Mouse (Mus musculus): ENCODE data around the gene Sik2. TPM values are rescaled to one million over a fixed set of nuclear protein-coding genes. Genes with fewer than 3 reads are reported as not detected.

The Sik2 gene
- total RNA-seq (2021), result 10 to 100 TPM; 21.8 to 21.9 TPM
- long read RNA-seq, experiment 1, partial matches to known transcripts, result 0 of 3 reads
- long read RNA-seq, experiment 1, other reads (novel, unspliced or antisense), result 3 of 3 reads
- long read RNA-seq, experiment 2, partial matches to known transcripts, result 0 of 2 reads
- long read RNA-seq, experiment 2, other reads (novel, unspliced or antisense), result 2 of 2 reads

- peak; percentile 80 to 87 for DNase-seq
- intact Hi-C loops (cut with DNase I), result loop anchor here (1.0 to 5.0 kb wide), 2 partner anchors 160 to 207 kb away; no protein-coding TSS in a partner anchor
Observed at GRCm38 (mm10) chr9:51008841-51009655, at the start of gene Sik2. Gene Sik2, minus strand, starts transcription at chr9:51009073.

GRCm38 (mm10) chr9:51056360-51057324, 47.8 kb upstream of the Sik2 start:
- DNase-seq, result no peak
- intact Hi-C loops (cut with DNase I), result no loop called here

GRCm38 (mm10) chr9:51052180-51052579, 43.3 kb upstream of the Sik2 start:
- DNase-seq, result no peak
- intact Hi-C loops (cut with DNase I), result no loop called here

- DNase-seq, result no peak
- intact Hi-C loops (cut with DNase I), result no loop called here
Observed at GRCm38 (mm10) chr9:51042136-51042535, 33.3 kb upstream of the Sik2 start.

GRCm38 (mm10) chr9:51041491-51041980, 32.7 kb upstream of the Sik2 start:
- no peak for DNase-seq
- intact Hi-C loops (cut with DNase I), result no loop called here

GRCm38 (mm10) chr9:51032785-51033529, 24.1 kb upstream of the Sik2 start:
- intact Hi-C loops (cut with DNase I), result no loop called here
- DNase-seq, result no peak

GRCm38 (mm10) chr9:51032291-51032690, 23.4 kb upstream of the Sik2 start:
- intact Hi-C loops (cut with DNase I), result no loop called here
- no peak for DNase-seq

- intact Hi-C loops (cut with DNase I), result no loop called here
Observed at GRCm38 (mm10) chr9:51031603-51032002, 22.7 kb upstream of the Sik2 start.

GRCm38 (mm10) chr9:51030147-51030546, 21.3 kb upstream of the Sik2 start:
- intact Hi-C loops (cut with DNase I), result no loop called here
- DNase-seq, result no peak

More at GRCm38 (mm10) chr9:51031603-51032002, 22.7 kb upstream of the Sik2 start:
- no peak for DNase-seq

- intact Hi-C loops (cut with DNase I), result no loop called here
- no peak for DNase-seq
Observed at GRCm38 (mm10) chr9:51026952-51027351, 18.1 kb upstream of the Sik2 start.

- intact Hi-C loops (cut with DNase I), result no loop called here
- DNase-seq, result no peak
Observed at GRCm38 (mm10) chr9:51021123-51021795, 12.4 kb upstream of the Sik2 start.

- no peak for DNase-seq
- intact Hi-C loops (cut with DNase I), result no loop called here
Observed at GRCm38 (mm10) chr9:51020351-51020750, 11.5 kb upstream of the Sik2 start.

GRCm38 (mm10) chr9:51019670-51020069, 10.8 kb upstream of the Sik2 start:
- no peak for DNase-seq
- intact Hi-C loops (cut with DNase I), result loop anchor here (10.0 kb wide), 1 partner anchor 135 kb away; no protein-coding TSS in a partner anchor

GRCm38 (mm10) chr9:51015732-51016131, 6.9 kb upstream of the Sik2 start:
- DNase-seq, result no peak
- intact Hi-C loops (cut with DNase I), result loop anchor here (10.0 kb wide), 1 partner anchor 139 kb away; no protein-coding TSS in a partner anchor

- DNase-seq, result no peak
- intact Hi-C loops (cut with DNase I), result loop anchor here (10.0 kb wide), 1 partner anchor 141 kb away; no protein-coding TSS in a partner anchor
Observed at GRCm38 (mm10) chr9:51013644-51014043, 4.8 kb upstream of the Sik2 start.

- intact Hi-C loops (cut with DNase I), result loop anchor here (1.0 to 5.0 kb wide), 2 partner anchors 160 to 207 kb away; no protein-coding TSS in a partner anchor
- no peak for DNase-seq
Observed at GRCm38 (mm10) chr9:51009656-51009950, 730 bp upstream of the Sik2 start.

- intact Hi-C loops (cut with DNase I), result loop anchor here (5.0 kb wide), 1 partner anchor 206 kb away; no protein-coding TSS in a partner anchor
Observed at GRCm38 (mm10) chr9:51008068-51008840, 619 bp downstream of the Sik2 start.

GRCm38 (mm10) chr9:51007726-51008067, 1.2 kb downstream of the Sik2 start:
- intact Hi-C loops (cut with DNase I), result loop anchor here (5.0 kb wide), 1 partner anchor 205 kb away; no protein-coding TSS in a partner anchor
- no peak for DNase-seq

More at GRCm38 (mm10) chr9:51008068-51008840, 619 bp downstream of the Sik2 start:
- DNase-seq, result peak; percentile 13 to 73
